Mouse (Mus musculus) midbrain, embryonic 12.5 days (tissue): ENCODE measurements at regions not wholly inside any gene's neighbourhood (a gene's known extent, or its start where the extent isn't known, plus 50 kb on each side); places are given as distances from the start of the nearest gene placed in this dataset.

ENCODE experiments used
- ATAC-seq: fragments of 200-750 bp; cut with Nextera tagmentation; 2 replicates; pipeline ENCODE4 v1.8.0; 2017; ENCODE audit warnings: low read depth, moderate TSS enrichment, moderate library complexity; ENCODE audit not compliant: low FRiP score
- H3K27ac ChIP-seq: fragments of 300-500 bp; sonication (generic); replicated peaks from 2 replicates; pipeline ENCODE4 v1.5.1; 2016; ENCODE audit warnings: mild to moderate bottlenecking
- H3K27me3 ChIP-seq: fragments of 300-500 bp; sonication (generic); 2 replicates; pipeline ENCODE4 v1.6.1; 2016; ENCODE audit warnings: mild to moderate bottlenecking
- H3K36me3 ChIP-seq: fragments of 300-500 bp; sonication (generic); 2 replicates; pipeline ENCODE4 v1.6.1; 2016
- H3K4me1 ChIP-seq: fragments of 300-500 bp; sonication (generic); 2 replicates; pipeline ENCODE4 v1.6.1; 2016
- H3K4me2 ChIP-seq: fragments of 300-500 bp; sonication (generic); replicated peaks from 2 replicates; pipeline ENCODE4 v1.6.1; 2016; ENCODE audit warnings: mild to moderate bottlenecking, moderate library complexity
- H3K4me3 ChIP-seq: fragments of 300-500 bp; sonication (generic); 2 replicates; pipeline ENCODE4 v1.5.1; 2016; ENCODE audit warnings: mild to moderate bottlenecking
- H3K9ac ChIP-seq: fragments of 300-500 bp; sonication (generic); replicated peaks from 2 replicates; pipeline ENCODE4 v1.6.1; 2016; ENCODE audit warnings: mild to moderate bottlenecking, moderate library complexity
- H3K9me3 ChIP-seq: fragments of 300-500 bp; sonication (generic); 2 replicates; pipeline ENCODE4 v1.6.1; 2016; ENCODE audit warnings: mild to moderate bottlenecking
- WGBS: fragments of 180-500 bp; shearing (Covaris S2); methylation state at CpG from one replicate; pipeline ENCODE4 v1.1.7; 2016; 5-methylcytosine and 5-hydroxymethylcytosine counted together

DNA sequence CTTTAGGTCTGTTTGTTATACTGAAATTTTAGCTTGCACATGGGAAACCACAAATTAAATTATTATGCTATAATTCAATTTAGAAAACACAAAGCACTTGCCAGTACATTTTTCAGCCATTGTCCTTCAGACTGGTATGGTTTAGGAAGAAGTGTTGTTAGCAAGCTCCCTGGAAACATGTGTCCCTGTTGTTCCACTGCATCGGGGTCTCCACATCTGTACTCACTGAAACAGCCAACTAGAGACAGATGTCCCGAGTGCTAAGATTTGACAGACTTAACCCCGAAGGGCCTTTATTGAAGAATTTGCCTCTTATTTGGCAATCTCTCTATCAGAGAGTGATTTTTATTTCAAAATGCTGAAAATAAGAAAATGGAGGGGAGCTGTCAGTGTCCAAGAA is 362.6 kb downstream of the Rfpl4b start:
- Histone ChIP-seq H3K4me3 (no peak overlapping the region), H3K36me3 (no peaks in the 10 kb centered on the region), H3K9ac (no peak overlapping the region), H3K9me3 (no peaks in the 10 kb centered on the region), H3K4me2 (no peak overlapping the region), H3K27me3 (no peaks in the 10 kb centered on the region), H3K4me1 (no peaks in the 10 kb centered on the region), H3K27ac (no peak overlapping the region)
- whole genome bisulfite sequencing, result 51% methylated on average over 3 of the region's 3 CpGs
- no peak for ATAC-seq

DNA sequence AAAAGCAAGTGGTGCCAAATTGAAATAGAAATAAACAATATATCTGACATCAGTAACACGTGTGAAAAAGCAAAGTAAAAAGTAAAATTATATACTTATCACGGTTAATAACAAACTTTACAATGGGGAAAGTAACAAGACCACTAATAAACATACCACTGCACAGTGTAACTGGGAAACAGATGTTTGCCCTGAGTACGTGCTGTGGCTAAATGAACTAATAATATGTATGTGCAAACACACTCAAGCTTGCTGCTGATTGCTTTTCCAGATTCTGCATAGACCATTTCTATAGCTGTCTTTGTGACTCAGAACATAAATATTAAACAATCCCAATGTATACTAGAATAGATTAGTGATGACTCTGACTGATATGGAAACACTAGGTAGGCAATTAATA is 363.2 kb downstream of the Rfpl4b start:
- no peak for ATAC-seq

DNA sequence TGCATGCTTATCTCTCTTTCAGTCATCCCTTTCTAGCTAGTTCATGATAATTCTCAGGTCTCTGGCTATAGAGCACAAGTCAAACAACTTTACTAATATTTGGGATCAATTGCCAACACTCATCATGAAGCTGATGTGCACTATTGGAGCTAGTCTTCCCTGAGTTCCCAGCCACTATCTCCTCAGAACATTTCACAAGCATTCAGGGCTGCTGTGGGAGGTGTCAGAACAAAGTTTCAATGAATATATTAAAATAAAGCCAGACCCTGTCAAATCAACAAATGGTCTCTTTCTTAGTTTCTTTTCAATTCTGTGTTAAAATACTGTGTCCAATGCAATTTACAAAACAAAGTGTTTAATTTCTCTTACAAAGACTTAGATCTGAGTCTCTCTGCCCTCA is 364.8 kb downstream of the Rfpl4b start:
- Histone ChIP-seq H3K9ac (no peak overlapping the region), H3K4me1 (no peaks in the 10 kb centered on the region), H3K4me2 (no peak overlapping the region), H3K4me3 (no peak overlapping the region), H3K27ac (no peak overlapping the region), H3K27me3 (no peaks in the 10 kb centered on the region), H3K9me3 (no peaks in the 10 kb centered on the region), H3K36me3 (no peaks in the 10 kb centered on the region)
- no peak for ATAC-seq

More for the DNA sequence above, 363.2 kb downstream of the Rfpl4b start:
- no peaks in the 10 kb centered on the region for H3K4me1 ChIP-seq
- H3K36me3 ChIP-seq, result no peaks in the 10 kb centered on the region
- H3K27ac ChIP-seq, result no peak overlapping the region
- H3K9me3 ChIP-seq, result no peaks in the 10 kb centered on the region
- no peak overlapping the region for H3K4me2 ChIP-seq
- H3K9ac ChIP-seq, result no peak overlapping the region
- no peak overlapping the region for H3K4me3 ChIP-seq
- 64% methylated on average over 3 of the region's 3 CpGs for WGBS
- no peaks in the 10 kb centered on the region for H3K27me3 ChIP-seq

DNA sequence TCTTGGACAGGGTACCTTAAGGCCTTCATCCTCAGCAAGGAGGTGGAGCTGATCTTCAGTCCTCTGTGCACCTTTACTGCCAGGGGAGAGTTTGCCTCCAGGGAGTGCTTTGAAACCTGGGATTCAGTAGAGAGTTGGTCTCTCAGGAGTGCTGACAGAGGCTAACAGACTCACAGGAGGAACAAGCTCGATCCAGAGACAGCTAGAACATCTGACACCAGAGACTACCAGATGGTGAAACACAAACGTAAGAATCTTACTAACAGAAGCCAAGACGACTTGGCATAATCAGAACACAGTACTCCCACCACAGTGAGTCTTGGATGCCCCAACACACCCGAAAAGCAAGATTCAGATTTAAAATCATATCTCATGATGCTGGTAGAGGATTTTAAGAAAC is 372.3 kb downstream of the Rfpl4b start:
- H3K9me3 ChIP-seq, result no peaks in the 10 kb centered on the region
- H3K4me3 ChIP-seq, result no peak overlapping the region
- no peaks in the 10 kb centered on the region for H3K36me3 ChIP-seq
- no peak overlapping the region for H3K9ac ChIP-seq
- WGBS, result 87% methylated on average over 4 of the region's 4 CpGs
- H3K27ac ChIP-seq, result no peak overlapping the region
- H3K4me2 ChIP-seq, result no peak overlapping the region
- no peaks in the 10 kb centered on the region for H3K4me1 ChIP-seq
- no peak for ATAC-seq
- H3K27me3 ChIP-seq, result no peaks in the 10 kb centered on the region

DNA sequence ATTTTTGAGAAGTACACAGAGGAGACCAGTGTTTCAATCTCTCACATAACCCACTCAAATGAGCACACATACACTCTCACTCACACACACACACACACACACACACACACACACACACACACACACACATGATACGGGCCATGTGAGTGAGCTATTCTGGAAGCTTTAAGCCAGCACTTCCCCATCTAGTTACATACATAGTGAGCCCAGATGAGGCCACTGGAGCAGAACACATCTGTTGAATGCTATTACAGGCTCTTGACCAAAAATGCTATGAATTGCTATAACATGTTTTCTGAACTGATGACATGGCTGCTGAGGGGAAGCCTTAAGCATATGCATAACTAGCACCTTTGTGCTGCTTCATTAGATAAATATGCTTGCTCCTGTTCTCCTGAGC is 373.9 kb downstream of the Rfpl4b start:
- WGBS, result 88% methylated on average over 1 of the region's 1 CpGs
- no peaks in the 10 kb centered on the region for H3K27me3 ChIP-seq

DNA sequence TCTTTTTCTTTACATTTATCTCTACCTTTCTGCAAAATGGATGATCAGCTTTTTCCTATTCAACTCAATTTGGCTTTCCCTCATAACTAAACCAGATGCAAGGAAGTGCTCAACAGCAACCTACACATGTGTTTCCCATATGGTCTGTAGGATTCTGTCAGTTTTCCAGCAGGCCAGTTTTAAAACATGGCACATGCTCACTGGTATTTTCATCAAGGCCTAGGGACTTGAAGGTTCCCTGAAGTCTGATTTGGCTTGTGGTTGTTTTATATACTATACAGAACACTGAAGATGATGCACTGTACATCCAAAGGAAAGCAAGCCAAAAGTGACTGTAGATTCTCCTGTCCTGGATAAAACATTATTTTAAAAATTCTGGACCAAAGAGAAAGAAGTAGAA is 374.3 kb downstream of the Rfpl4b start:
- Histone ChIP-seq H3K4me2 (no peak overlapping the region), H3K4me1 (no peaks in the 10 kb centered on the region), H3K9me3 (no peaks in the 10 kb centered on the region), H3K36me3 (no peaks in the 10 kb centered on the region), H3K27me3 (no peaks in the 10 kb centered on the region), H3K4me3 (no peak overlapping the region), H3K9ac (no peak overlapping the region), H3K27ac (no peak overlapping the region)
- ATAC-seq, result no peak

More for the DNA sequence above, 373.9 kb downstream of the Rfpl4b start:
- no peak overlapping the region for H3K4me3 ChIP-seq
- no peaks in the 10 kb centered on the region for H3K36me3 ChIP-seq
- no peak for ATAC-seq
- no peaks in the 10 kb centered on the region for H3K9me3 ChIP-seq
- no peak overlapping the region for H3K27ac ChIP-seq
- H3K4me1 ChIP-seq, result no peaks in the 10 kb centered on the region
- H3K4me2 ChIP-seq, result no peak overlapping the region
- no peak overlapping the region for H3K9ac ChIP-seq

DNA sequence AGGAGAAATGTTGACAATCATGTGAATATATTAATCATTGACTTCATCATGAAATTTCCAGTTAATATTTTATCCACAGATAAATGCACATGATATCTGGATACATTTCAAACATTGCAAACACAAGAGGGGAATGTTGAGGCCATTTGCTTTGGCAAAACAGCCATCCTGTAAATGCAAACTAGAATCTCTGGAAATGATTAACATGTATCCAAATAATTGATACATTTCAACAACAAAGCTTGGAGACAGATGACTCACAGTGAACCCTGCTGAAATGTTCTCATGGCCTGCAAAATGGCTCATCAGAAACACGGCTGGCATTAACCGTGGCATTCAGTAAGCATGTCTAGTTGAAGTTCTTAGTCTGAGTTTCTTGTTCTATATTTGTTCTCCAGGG is 382.3 kb downstream of the Rfpl4b start:
- Histone ChIP-seq H3K4me1 (no peaks in the 10 kb centered on the region), H3K4me2 (no peak overlapping the region), H3K27me3 (no peaks in the 10 kb centered on the region), H3K4me3 (no peak overlapping the region), H3K36me3 (no peaks in the 10 kb centered on the region), H3K9me3 (no peaks in the 10 kb centered on the region), H3K27ac (no peak overlapping the region), H3K9ac (no peak overlapping the region)
- ATAC-seq, result no peak
- WGBS, result 97% methylated on average over 2 of the region's 2 CpGs

DNA sequence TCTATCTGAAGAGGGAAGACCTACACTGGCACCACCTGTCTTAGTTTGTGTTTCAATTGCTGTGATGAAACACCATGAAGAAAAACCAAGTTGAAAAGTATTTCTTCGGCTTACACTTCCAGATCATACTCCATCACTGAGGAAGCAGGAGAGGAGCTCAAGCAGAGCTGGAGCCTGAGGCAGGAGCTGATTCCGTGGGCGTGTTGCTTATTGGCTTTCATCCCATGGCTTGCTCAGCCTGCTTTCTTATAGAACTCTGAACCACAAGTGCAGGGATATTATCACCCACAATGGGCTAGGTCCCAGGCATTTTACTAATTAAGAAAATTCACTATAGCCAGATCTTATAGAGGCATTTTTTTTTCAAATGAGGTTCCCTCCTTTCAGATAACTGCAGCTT is 384.7 kb downstream of the Rfpl4b start:
- Histone ChIP-seq H3K27me3 (no peaks in the 10 kb centered on the region), H3K9ac (no peak overlapping the region), H3K36me3 (no peaks in the 10 kb centered on the region), H3K4me1 (no peaks in the 10 kb centered on the region), H3K4me2 (no peak overlapping the region), H3K4me3 (no peak overlapping the region), H3K27ac (no peak overlapping the region), H3K9me3 (no peaks in the 10 kb centered on the region)
- WGBS, result 90% methylated on average over 3 of the region's 3 CpGs
- ATAC-seq, result no peak

DNA sequence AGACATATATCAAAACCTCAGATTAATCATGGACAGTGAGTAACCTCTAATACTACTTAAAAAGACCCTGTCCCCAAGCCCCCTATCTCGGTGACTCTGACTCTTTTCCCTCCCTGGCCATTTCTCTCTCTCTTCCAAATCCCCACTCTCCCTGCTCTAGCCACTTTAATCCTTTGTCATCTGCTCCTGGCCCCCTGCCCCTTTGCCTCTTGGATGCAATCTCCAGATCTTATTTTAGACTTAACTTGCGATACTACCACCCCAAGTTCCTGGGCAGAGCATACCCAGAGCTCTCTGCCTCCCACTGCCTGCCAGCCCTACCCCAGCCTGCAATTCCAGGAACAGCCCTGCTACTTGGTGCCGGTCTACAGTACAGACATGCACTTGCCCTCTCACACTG is 400.0 kb downstream of the Rfpl4b start:
- Histone ChIP-seq H3K27me3 (no peaks in the 10 kb centered on the region), H3K4me1 (no peaks in the 10 kb centered on the region), H3K27ac (no peak overlapping the region), H3K4me2 (no peak overlapping the region), H3K9ac (no peak overlapping the region), H3K9me3 (no peaks in the 10 kb centered on the region), H3K4me3 (no peak overlapping the region), H3K36me3 (no peaks in the 10 kb centered on the region)
- ATAC-seq, result no peak
- WGBS, result 81% methylated on average over 3 of the region's 3 CpGs

DNA sequence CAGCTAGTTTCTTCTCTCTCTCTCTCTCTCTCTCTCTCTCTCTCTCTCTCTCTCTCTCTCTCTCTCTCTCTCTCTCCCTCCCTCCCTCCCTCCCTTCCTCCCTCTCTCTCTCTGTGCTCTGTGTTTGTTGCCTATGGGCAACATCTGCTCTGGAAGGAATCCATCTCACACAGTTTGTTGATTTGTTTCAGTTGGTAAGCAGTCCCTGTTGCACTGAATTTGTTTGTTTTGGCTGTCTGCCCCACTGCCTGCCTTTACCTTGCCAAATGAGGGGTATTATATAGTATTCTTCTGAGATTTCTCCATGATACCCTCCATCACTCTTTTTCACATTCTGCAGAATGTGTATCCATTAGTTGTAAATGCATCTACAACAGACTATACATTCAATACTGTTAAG is 401.8 kb downstream of the Rfpl4b start:
- H3K9me3 ChIP-seq, result no peaks in the 10 kb centered on the region
- H3K4me3 ChIP-seq, result no peak overlapping the region
- no peaks in the 10 kb centered on the region for H3K27me3 ChIP-seq
- no peaks in the 10 kb centered on the region for H3K36me3 ChIP-seq
- no peak overlapping the region for H3K4me2 ChIP-seq
- no peak overlapping the region for H3K9ac ChIP-seq
- H3K27ac ChIP-seq, result no peak overlapping the region
- no peaks in the 10 kb centered on the region for H3K4me1 ChIP-seq
- no peak for ATAC-seq

DNA sequence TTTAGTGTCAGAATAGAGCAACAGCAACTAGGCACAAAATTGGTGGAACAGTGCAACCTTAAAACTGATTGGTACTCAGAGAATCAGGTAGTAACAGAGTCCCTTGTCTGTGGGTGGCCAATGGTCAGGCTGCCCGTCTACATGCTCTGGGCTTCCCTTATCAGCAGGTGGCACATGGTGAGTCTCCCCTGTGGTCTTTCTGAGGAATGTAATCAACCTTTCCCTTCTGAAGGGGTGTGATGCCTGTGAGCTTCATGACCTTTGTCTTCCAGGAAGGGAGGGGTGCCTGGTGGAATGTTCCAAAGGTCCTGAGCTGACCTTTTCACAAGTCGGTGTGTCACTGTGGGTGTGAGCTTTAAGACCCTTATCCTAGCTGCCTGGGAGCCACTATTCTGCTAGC is 438.4 kb downstream of the Rfpl4b start:
- Histone ChIP-seq H3K4me2 (no peak overlapping the region), H3K36me3 (no peaks in the 10 kb centered on the region), H3K9ac (no peak overlapping the region), H3K4me1 (no peaks in the 10 kb centered on the region), H3K9me3 (no peaks in the 10 kb centered on the region), H3K27ac (no peak overlapping the region), H3K4me3 (no peak overlapping the region), H3K27me3 (no peaks in the 10 kb centered on the region)
- WGBS, result 52% methylated on average over 2 of the region's 2 CpGs
- no peak for ATAC-seq

DNA sequence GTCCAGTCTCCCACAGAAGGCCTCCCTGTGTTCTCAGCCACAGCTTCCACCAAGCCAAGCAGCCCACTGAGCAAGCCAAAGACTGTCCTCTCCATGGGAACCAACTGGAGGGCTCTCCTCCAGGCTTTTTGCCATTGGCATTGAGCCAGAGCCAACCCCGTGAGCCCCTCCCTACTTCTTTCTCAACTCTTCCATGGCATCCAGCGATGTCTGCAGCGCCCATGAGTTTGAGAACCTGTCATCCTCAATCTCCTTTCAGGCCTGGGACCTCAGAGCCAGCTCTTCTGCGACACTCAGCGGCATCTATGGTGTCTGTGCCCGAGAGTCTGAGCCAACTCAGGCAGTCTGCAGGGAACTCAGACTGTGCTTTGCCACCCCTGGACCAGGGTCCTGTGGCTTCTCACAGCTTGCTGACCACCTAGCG is 439.7 kb downstream of the Rfpl4b start:
- no peaks in the 10 kb centered on the region for H3K27me3 ChIP-seq
- no peak overlapping the region for H3K27ac ChIP-seq
- 87% methylated on average over 7 of the region's 7 CpGs for WGBS
- H3K4me3 ChIP-seq, result no peak overlapping the region
- H3K4me2 ChIP-seq, result no peak overlapping the region
- H3K36me3 ChIP-seq, result no peaks in the 10 kb centered on the region
- no peaks in the 10 kb centered on the region for H3K9me3 ChIP-seq
- H3K4me1 ChIP-seq, result no peaks in the 10 kb centered on the region
- no peak overlapping the region for H3K9ac ChIP-seq
- peak; percentile 54; the same call in 1 of the 2 replicates for ATAC-seq

DNA sequence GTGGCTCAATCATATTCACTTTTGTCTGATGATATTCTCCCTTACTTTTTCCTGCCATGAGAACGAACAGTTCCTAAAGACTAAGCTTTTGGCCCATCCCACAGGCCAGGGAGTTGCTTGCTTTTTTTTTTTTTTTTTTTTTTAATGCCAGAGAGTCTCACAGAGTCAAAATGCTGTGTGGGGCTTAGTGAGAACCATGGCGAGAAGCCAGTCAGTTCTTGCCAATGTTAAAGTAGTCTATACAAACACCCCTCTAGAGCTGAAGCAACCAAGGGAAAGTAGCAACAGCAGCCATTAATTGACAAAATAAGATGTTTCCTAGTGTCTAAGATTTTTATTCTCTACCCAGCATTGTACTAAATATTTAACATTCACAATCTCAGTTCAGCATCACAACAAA is 441.2 kb downstream of the Rfpl4b start:
- Histone ChIP-seq H3K9ac (no peak overlapping the region), H3K4me1 (no peaks in the 10 kb centered on the region), H3K4me3 (no peak overlapping the region), H3K4me2 (no peak overlapping the region), H3K27me3 (no peaks in the 10 kb centered on the region), H3K36me3 (no peaks in the 10 kb centered on the region), H3K27ac (no peak overlapping the region), H3K9me3 (no peaks in the 10 kb centered on the region)
- WGBS, result 84% methylated on average over 2 of the region's 2 CpGs
- ATAC-seq, result no peak
